Mouse (Mus musculus) hindbrain, embryonic 10.5 days (tissue): Measurements from ENCODE around the gene Ubp1. TPM values are rescaled to one million over a fixed set of nuclear protein-coding genes. Genes with fewer than 3 reads are reported as not detected.

Source experiments
- DNase-seq: peaks from one replicate; pipeline ENCODE4 v3.0.0-alpha.2; 2017; ENCODE audit warnings: low spot score
- H3K27ac ChIP-seq: fragments of 300-500 bp; sonication (generic); 2 replicates; pipeline ENCODE4 v1.5.1; 2016; ENCODE audit warnings: mild to moderate bottlenecking, moderate library complexity
- H3K27me3 ChIP-seq: fragments of 300-500 bp; sonication (generic); 2 replicates; pipeline ENCODE4 v1.6.1; 2016; ENCODE audit warnings: mild to moderate bottlenecking; ENCODE audit not compliant: poor library complexity, insufficient read depth, severe bottlenecking
- H3K36me3 ChIP-seq: fragments of 300-500 bp; sonication (generic); 2 replicates; pipeline ENCODE4 v1.6.1; 2016; ENCODE audit warnings: mild to moderate bottlenecking, moderate library complexity
- H3K4me1 ChIP-seq: fragments of 300-500 bp; sonication (generic); replicated peaks from 2 replicates; pipeline ENCODE4 v1.6.1; 2016; ENCODE audit warnings: mild to moderate bottlenecking
- H3K4me3 ChIP-seq: fragments of 300-500 bp; sonication (generic); 2 replicates; pipeline ENCODE4 v1.5.1; 2016; ENCODE audit warnings: mild to moderate bottlenecking, moderate library complexity
- H3K9me3 ChIP-seq: fragments of 300-500 bp; sonication (generic); 2 replicates; pipeline ENCODE4 v1.6.1; 2016; ENCODE audit warnings: mild to moderate bottlenecking, moderate library complexity
- WGBS: fragments of 180-500 bp; shearing (Covaris S2); methylation state at CpG from one replicate; pipeline ENCODE4 v1.1.7; 2016; 5-methylcytosine and 5-hydroxymethylcytosine counted together
- polyA plus RNA-seq: library from polyadenylated mRNA; unstranded; fragments of >200 nt; fragmentation: Nextera tagmentation; extraction: Ambion mirVana; gene quantifications from 2 replicates; pipeline ENCODE4 v1.2.1, GENCODE M21; 2016

The Ubp1 gene
- polyA plus RNA-seq, 1 experiment from 2014 or later: 36.8 TPM

DNA sequence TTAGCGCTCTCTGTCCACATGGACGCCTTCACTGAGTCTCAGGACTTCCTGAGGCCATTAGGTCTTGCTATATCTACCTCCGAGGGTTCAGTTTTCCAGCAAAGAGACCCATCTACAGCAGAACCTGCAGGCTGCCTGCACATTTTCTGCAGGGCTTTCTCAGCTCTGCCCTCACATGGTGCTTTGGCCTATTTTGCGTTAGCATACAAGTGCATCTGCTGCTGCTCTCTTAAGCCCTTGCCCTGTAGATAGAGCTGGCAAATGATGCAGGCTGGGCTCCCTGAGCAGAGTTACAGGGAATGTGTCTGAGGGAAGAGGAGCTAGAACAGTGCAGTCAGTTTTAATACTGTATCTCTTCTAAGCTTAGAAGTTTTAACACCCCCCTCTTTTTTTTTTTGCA lies 44.2 kb downstream of the Ubp1 start:
- 89% methylated on average over 4 of the region's 4 CpGs for WGBS
- Histone ChIP-seq H3K36me3 (peaks cover 100% of the 10 kb centered on the region), H3K9me3 (no peaks in the 10 kb centered on the region), H3K4me3 (no peak overlapping the region), H3K4me1 (no peaks in the 10 kb centered on the region), H3K27ac (no peak overlapping the region), H3K27me3 (no peaks in the 10 kb centered on the region)
- DNase-seq: no peak

DNA sequence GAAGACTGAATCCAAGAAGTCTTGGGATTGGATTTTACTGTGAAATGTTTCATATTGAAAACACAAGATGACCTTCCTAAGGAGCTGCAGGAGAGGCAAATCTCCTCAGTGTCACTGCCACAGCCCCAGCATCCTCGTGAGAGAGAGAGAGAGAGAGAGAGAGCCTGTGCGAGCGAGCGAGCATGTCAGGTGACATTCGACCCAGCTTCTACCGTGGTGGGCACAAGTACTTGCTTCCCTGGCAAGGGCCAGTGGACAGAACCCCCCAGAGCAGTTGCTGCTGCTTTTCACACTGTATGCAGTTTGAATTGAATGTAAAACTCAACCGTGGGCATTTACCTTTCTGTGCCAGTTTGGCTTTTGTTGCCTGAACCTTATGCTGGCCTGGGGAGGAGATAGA lies 44.7 kb downstream of the Ubp1 start:
- H3K9me3 ChIP-seq: no peaks in the 10 kb centered on the region
- H3K27ac ChIP-seq: no peak overlapping the region
- peaks cover 95% of the 10 kb centered on the region for H3K36me3 ChIP-seq
- no peak overlapping the region for H3K4me3 ChIP-seq
- no peak for DNase-seq
- H3K4me1 ChIP-seq: no peaks in the 10 kb centered on the region
- no peaks in the 10 kb centered on the region for H3K27me3 ChIP-seq
- 87% methylated on average over 7 of the region's 7 CpGs for WGBS

DNA sequence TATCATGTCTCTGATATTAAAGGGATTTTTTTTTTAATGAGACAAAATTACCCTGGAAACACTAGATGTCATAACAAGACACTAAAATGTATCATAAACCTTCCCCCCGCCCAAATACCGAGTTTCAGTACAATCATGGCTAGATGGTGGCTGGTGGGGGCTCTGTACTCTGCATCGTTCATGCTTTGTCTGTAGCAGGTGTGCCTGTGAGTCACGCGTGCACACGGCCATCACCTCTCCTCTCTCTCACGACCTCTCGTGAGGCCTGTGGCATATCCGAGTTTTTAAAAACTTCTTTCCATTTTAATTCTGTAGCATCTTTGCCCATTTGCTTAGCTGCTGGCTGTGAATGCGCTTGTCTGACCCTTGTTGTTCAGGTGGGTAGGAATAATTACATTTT lies 45.5 kb downstream of the Ubp1 start:
- Histone ChIP-seq H3K27ac (no peak overlapping the region), H3K4me1 (peaks cover 5% of the 10 kb centered on the region; the same call in 1 of the 2 replicates), H3K27me3 (no peaks in the 10 kb centered on the region), H3K36me3 (peaks cover 87% of the 10 kb centered on the region), H3K4me3 (no peak overlapping the region), H3K9me3 (no peaks in the 10 kb centered on the region)
- DNase-seq: no peak
- WGBS: 97% methylated on average over 10 of the region's 10 CpGs

DNA sequence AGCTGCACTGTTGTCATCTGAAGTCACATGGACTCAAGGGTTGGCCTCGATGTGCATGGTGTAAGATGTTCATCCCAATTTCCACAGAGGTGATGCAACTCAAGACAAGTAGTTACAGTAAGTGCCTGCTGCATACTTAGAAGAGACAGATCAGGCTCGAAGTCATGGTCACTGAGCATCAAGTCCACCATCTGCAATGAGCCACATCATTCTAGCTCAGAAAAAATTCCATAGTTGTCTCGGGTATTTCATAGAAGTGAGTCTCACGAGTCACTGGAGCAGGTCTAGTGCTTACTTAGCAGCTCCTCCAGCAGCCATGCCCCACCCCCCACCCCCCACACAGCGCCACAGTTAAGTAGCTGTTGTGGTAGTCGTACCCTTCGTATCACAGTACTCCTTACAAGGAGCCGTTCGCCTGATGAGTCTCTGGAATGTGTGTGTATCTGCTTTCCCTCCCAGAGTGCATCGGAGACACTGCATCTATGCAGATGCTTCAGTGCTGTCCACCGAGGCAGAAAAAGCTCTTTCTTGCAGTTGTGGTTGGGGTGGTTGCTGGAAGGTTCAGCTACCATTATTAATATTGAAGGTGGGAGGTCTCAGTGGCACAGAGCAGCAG lies 46.6 kb downstream of the Ubp1 start:
- H3K9me3 ChIP-seq: no peaks in the 10 kb centered on the region
- no peaks in the 10 kb centered on the region for H3K27me3 ChIP-seq
- no peak for DNase-seq
- peaks cover 5% of the 10 kb centered on the region; the same call in 1 of the 2 replicates for H3K4me1 ChIP-seq
- H3K4me3 ChIP-seq: no peak overlapping the region
- H3K36me3 ChIP-seq: peaks cover 80% of the 10 kb centered on the region
- WGBS: 88% methylated on average over 11 of the region's 11 CpGs
- H3K27ac ChIP-seq: no peak overlapping the region

DNA sequence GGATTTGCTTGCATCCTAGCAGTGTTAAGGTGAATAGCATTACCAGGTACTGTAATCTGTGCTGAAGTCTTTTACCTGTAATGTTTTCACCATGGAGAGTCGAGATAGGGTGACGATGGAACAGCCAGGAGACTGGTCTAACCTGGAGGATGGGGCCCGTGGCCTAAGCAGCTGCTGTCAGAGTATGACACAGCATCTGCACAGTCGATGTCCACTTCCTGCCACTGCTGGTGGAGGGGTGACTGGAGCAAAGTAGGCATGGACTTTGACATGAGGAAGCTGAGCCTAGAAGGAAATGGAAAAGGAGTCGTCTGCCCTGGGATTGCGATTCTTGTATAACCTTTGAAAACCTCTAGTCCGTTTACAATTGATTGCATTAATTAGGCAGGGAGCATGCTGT lies 47.9 kb downstream of the Ubp1 start:
- no peak for DNase-seq
- Histone ChIP-seq H3K4me1 (peaks cover 5% of the 10 kb centered on the region; the same call in 1 of the 2 replicates), H3K36me3 (peaks cover 67% of the 10 kb centered on the region), H3K9me3 (no peaks in the 10 kb centered on the region), H3K4me3 (no peak overlapping the region), H3K27ac (no peak overlapping the region), H3K27me3 (no peaks in the 10 kb centered on the region)
- 88% methylated on average over 7 of the region's 7 CpGs for WGBS

DNA sequence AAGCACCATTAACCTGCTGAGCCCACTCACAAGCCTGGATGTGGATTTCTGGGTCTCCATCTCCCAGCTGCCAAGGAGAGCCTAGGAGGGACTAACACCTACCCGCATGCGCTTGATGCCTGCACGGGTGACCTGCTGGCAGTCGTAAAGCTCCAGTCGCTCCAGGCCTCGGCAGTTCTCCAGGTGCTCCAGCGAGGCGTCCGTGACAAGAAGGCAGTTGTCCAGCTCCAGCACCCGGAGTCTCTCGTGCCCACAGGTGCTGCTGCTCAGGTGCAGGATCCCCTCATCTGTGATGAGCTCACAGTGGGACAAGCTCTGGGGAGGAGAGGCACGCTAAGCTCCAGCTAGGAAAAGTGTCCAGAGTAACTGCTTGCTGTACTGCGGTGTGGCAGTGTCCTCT lies 48.6 kb downstream of the Ubp1 start:
- no peaks in the 10 kb centered on the region for H3K9me3 ChIP-seq
- peaks cover 5% of the 10 kb centered on the region; the same call in 1 of the 2 replicates for H3K4me1 ChIP-seq
- no peak overlapping the region for H3K27ac ChIP-seq
- H3K36me3 ChIP-seq: peaks cover 60% of the 10 kb centered on the region
- no peak overlapping the region for H3K4me3 ChIP-seq
- H3K27me3 ChIP-seq: no peaks in the 10 kb centered on the region
- DNase-seq: no peak
- WGBS: 95% methylated on average over 13 of the region's 13 CpGs

DNA sequence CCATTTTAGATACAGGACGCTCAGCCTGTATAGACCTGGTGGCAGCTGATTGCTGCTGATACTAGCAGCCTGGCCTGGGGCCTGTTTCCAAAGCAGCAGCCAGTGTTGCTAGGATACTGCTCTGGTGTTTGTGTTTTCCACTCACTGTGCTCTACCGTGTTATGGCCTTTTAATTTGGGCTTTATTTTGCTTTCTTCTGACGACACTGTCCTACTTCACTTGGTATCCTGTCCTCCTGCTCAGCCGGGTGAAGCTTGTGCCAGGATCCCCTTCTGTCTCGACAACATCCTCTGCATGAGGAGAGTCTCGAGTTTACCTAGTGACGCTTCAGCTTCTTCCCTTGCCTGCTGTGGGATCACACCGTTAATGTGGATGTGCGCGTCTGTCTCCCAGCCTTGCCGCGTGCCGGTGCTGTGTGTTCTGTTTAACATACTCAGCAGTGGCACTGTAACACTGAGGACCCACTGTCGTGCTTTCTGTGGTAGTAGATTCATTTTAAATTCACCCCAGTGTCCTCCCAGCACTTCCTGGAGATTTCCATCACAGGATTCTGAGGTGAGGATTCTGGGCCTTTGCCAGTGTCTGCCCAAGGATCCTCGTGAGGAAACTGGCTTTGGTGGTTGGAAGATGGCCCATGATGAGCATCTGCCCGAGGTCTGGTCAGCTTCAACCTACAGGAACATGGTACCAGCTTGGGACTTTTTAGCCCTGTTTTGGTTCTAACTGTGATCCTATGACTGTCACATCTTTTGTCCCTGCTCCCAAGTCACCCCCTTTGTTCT lies 50.6 kb downstream of the Ubp1 start:
- Histone ChIP-seq H3K4me1 (peaks cover 7% of the 10 kb centered on the region; the same call in 1 of the 2 replicates), H3K27me3 (no peaks in the 10 kb centered on the region), H3K9me3 (no peaks in the 10 kb centered on the region), H3K36me3 (peaks cover 43% of the 10 kb centered on the region), H3K4me3 (no peak overlapping the region), H3K27ac (0 out of 2 replicates have a peak overlapping the region, but pooled peaks have one; percentile 0)
- 74% methylated on average over 16 of the region's 16 CpGs for WGBS
- no peak for DNase-seq

DNA sequence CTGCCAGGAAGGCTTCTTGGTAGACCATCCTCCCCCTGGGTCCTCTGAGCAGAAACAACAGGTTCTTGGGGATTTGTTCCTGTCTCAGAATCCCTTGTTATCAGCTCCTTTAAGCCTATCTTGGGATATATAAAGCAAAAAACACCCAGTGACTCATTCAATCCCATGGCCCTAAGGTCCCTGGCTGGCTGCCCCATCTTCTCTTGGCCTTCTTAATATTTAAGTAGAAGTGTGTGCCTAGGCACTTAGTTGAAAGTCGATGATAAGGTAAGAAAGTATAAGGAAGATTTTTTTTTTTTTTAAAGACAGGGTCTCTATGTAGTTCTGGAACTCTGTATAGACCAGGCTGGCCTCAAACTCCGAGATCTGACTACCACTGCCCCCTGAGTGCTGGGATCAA lies 51.7 kb downstream of the Ubp1 start:
- peaks cover 32% of the 10 kb centered on the region for H3K36me3 ChIP-seq
- no peaks in the 10 kb centered on the region for H3K9me3 ChIP-seq
- 86% methylated on average over 2 of the region's 2 CpGs for WGBS
- peaks cover 8% of the 10 kb centered on the region; the same call in 1 of the 2 replicates for H3K4me1 ChIP-seq
- no peak overlapping the region for H3K27ac ChIP-seq
- no peaks in the 10 kb centered on the region for H3K27me3 ChIP-seq
- H3K4me3 ChIP-seq: no peak overlapping the region
- DNase-seq: no peak

DNA sequence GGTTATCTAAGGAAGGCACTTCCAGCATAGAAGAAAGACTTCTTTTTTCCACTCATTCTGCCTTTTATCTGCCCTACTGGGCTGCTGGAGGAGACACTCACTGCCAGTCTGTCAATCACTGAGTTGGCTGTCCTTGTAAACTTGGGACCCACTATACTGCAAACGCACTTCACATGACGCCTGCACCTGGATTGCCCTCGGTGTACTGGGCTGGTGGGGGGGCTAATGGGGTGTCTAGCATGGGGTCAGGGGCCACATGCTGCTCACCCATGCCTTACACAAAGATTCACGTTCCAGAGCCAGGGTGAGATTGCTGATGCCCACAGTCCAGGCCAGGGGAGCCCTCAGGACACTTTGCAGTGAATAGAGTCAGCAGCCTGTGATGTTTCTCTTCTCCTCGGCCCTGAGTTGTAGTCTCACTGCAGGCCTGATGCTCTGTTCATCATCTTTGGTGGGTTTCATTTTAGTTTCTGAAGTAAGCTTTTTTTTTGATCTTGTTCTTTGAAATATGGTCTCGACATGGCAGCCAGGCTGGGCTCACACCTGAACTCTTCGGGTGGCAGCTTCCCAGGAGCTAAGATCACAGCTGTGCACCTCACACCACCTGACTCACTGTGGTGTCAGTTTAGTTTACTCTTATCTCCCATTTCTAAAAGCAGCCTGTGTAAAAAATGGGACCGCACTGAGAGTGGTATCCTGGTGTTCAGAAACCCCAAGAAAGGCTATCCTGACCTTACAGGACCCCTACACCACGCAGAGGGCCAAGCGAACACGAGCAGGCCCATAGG lies 52.3 kb downstream of the Ubp1 start:
- Histone ChIP-seq H3K27me3 (no peaks in the 10 kb centered on the region), H3K4me3 (no peak overlapping the region), H3K36me3 (peaks cover 25% of the 10 kb centered on the region), H3K27ac (no peak overlapping the region), H3K9me3 (no peaks in the 10 kb centered on the region), H3K4me1 (peaks cover 8% of the 10 kb centered on the region; the same call in 1 of the 2 replicates)
- DNase-seq: no peak
- 88% methylated on average over 11 of the region's 11 CpGs for WGBS

DNA sequence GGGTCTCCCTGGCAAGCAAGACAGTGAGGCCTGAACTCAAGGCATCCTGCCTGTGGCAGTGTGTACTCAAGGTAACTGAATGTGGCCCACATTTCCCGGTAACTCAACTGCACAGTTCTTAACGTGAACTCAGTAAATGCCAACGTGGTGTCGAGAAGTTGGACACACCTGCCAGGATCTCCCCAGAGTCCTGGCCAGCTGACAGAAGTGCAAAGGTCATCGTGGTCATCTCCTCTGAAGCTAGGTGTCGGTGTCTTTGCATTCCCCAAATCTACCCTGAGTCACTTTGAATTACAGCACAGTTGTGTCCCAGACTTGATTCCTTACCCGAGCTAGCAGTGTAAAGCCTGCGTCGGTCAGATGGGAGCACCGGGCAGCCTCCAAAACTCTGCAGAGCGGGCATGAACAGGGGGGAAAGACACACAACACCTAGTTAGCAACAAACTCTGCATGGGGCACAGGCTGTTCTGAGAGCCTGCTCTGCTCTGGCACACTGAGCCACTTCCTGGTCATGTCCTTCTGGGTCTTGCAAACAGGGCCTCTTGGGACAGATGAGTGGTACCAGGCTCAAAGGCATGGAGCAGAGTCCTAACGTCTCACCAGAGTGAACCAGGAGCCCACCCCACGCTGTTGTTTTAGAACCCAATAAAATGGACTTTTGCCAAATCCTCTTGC lies 54.3 kb downstream of the Ubp1 start:
- Histone ChIP-seq H3K4me1 (peaks cover 8% of the 10 kb centered on the region; the same call in 1 of the 2 replicates), H3K36me3 (0 out of 2 replicates have a peak, but pooled peaks cover 6% of the 10 kb centered on the region), H3K27me3 (no peaks in the 10 kb centered on the region), H3K9me3 (no peaks in the 10 kb centered on the region), H3K4me3 (no peak overlapping the region), H3K27ac (no peak overlapping the region)
- WGBS: 87% methylated on average over 13 of the region's 13 CpGs
- DNase-seq: no peak

DNA sequence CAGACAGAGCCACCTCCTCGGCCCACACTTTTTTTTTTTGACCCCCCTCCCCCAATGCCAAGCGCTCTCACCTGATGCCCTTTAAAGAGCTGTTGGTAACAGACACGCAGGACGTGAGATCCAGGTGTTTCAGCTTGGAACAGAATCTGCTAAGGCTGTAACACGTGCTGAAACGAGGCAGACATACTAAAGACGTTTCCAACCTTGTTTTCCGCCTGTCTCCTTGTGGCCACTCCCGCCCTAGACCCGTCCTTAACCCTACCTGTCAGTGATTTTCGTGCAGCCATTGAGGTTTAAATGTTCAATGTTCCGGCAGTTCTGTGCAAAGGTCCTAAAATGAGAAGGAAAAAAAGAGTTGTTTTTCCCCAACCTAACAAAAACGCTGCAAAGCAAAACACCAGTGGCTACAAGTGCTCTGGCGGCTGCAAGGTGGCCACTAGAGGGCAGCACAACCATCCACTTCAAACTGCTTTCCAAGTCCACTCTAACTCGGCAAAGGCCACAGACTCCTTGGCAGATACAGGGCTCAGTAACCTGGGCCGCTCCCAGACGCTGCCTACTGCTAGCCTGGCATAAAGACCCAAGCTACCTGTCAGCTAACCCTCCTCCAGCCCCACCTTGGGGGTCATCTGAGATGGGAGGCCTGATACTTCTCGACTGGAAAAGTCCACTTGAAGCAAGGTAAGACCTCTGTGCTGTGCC lies 60.0 kb downstream of the Ubp1 start:
- no peaks in the 10 kb centered on the region for H3K36me3 ChIP-seq
- WGBS: 31% methylated on average over 18 of the region's 18 CpGs
- peak; percentile 86 for DNase-seq
- no peaks in the 10 kb centered on the region for H3K27me3 ChIP-seq
- H3K4me3 ChIP-seq: peak overlapping the region; percentile 2; the same call in 1 of the 2 replicates
- H3K4me1 ChIP-seq: 0 out of 2 replicates have a peak, but pooled peaks cover 3% of the 10 kb centered on the region
- no peaks in the 10 kb centered on the region for H3K9me3 ChIP-seq
- H3K27ac ChIP-seq: no peak overlapping the region

DNA sequence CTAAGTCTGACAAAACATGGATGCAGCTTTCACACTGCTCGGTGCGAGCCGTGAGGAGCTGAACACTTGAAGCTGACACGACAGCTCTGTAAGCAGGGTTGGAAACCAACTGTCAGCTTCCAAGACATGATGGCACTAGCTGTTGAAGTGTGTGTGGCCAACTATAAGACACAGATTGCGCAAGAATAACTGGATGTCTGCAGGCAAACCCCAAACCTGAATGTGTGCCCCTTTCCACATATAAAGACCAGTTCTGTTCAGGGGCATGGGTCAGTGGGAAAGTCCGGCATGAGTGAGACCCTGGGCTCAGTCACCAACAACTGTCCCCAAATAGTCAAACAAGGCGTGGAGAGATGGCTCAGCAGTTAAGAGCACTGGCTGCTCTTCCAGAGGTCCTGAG lies 62.1 kb downstream of the Ubp1 start:
- no peak overlapping the region for H3K27ac ChIP-seq
- no peaks in the 10 kb centered on the region for H3K27me3 ChIP-seq
- no peak for DNase-seq
- H3K4me1 ChIP-seq: no peaks in the 10 kb centered on the region
- no peaks in the 10 kb centered on the region for H3K9me3 ChIP-seq
- no peaks in the 10 kb centered on the region for H3K36me3 ChIP-seq
- WGBS: 89% methylated on average over 7 of the region's 7 CpGs
- no peak overlapping the region for H3K4me3 ChIP-seq
